Mouse (Mus musculus): ENCODE results near the gene Klk1b5. TPM values are rescaled to one million over a fixed set of nuclear protein-coding genes. Genes with fewer than 3 reads are reported as not detected.
"Not testable (repeated sequence)": the region's sequence is repeated elsewhere in the genome, so short reads cannot be mapped to it uniquely, and the experiment has no call there.

Klk1b5 gene
- total RNA-seq (2021) = not detected
- long read RNA-seq, experiment 1 = 0 reads
- long read RNA-seq, experiment 2 = 0 reads

- intact Hi-C loops (cut with DNase I) = no loop called here
Measured at GRCm38 (mm10) chr7:44215645-44216044, at the start of gene Klk1b5. TSS of gene Klk1b5 (plus strand) at chr7:44215945.

GRCm38 (mm10) chr7:44179299-44180045, 36.3 kb upstream of the Klk1b5 start:
- intact Hi-C loops (cut with DNase I) = no loop called here
- no peak for DNase-seq (ENCODE audit: low spot score in 2 of 2)

More at GRCm38 (mm10) chr7:44215645-44216044, at the start of gene Klk1b5:
- no peak for DNase-seq (ENCODE audit: low spot score in 2 of 2)

- DNase-seq (ENCODE audit: low spot score in 2 of 2); intact Hi-C loops (cut with DNase I): not testable (repeated sequence)
Measured at GRCm38 (mm10) chr7:44186516-44186915, 29.2 kb upstream of the Klk1b5 start.

GRCm38 (mm10) chr7:44187936-44188335, 27.8 kb upstream of the Klk1b5 start, which contains the start of gene Klk1b24:
TSS of gene Klk1b24 (plus strand) at chr7:44188236.
- intact Hi-C loops (cut with DNase I); DNase-seq (ENCODE audit: low spot score in 2 of 2): not testable (repeated sequence)

GRCm38 (mm10) chr7:44193466-44193865, 22.3 kb upstream of the Klk1b5 start:
- DNase-seq (ENCODE audit: low spot score in 2 of 2); intact Hi-C loops (cut with DNase I): not testable (repeated sequence)

GRCm38 (mm10) chr7:44197891-44198290, 17.9 kb upstream of the Klk1b5 start, which contains the start of gene Klk1b3:
TSS of gene Klk1b3 (plus strand) at chr7:44198191.
- intact Hi-C loops (cut with DNase I) = no loop called here
- DNase-seq (ENCODE audit: low spot score in 2 of 2) = no peak

- DNase-seq (ENCODE audit: low spot score in 2 of 2); intact Hi-C loops (cut with DNase I): not testable (repeated sequence)
Measured at GRCm38 (mm10) chr7:44207135-44207534, 8.6 kb upstream of the Klk1b5 start, which contains the start of gene Klk1b4. TSS of gene Klk1b4 (plus strand) at chr7:44207435.

- no peak for DNase-seq (ENCODE audit: low spot score in 2 of 2)
- intact Hi-C loops (cut with DNase I) = no loop called here
Measured at GRCm38 (mm10) chr7:44208307-44208706, 7.4 kb upstream of the Klk1b5 start.

GRCm38 (mm10) chr7:44221601-44222000, 5.9 kb downstream of the Klk1b5 start:
- DNase-seq (ENCODE audit: low spot score in 2 of 2); intact Hi-C loops (cut with DNase I): not testable (repeated sequence)

GRCm38 (mm10) chr7:44222335-44222734, 6.6 kb downstream of the Klk1b5 start:
- DNase-seq (ENCODE audit: low spot score in 2 of 2); intact Hi-C loops (cut with DNase I): not testable (repeated sequence)

GRCm38 (mm10) chr7:44225076-44225475, 9.3 kb downstream of the Klk1b5 start, which contains the start of gene Klk1:
TSS of gene Klk1 (plus strand) at chr7:44225360.
- intact Hi-C loops (cut with DNase I) = no loop called here
- DNase-seq (ENCODE audit: low spot score in 2 of 2) = no peak

GRCm38 (mm10) chr7:44235909-44236308, 20.2 kb downstream of the Klk1b5 start, which contains the start of gene Gm36864:
TSS of gene Gm36864 (plus strand) at chr7:44236177.
- intact Hi-C loops (cut with DNase I) = no loop called here
- DNase-seq (ENCODE audit: low spot score in 2 of 2) = no peak

GRCm38 (mm10) chr7:44239913-44240312, 24.2 kb downstream of the Klk1b5 start:
- no peak for DNase-seq (ENCODE audit: low spot score in 2 of 2)
- intact Hi-C loops (cut with DNase I) = no loop called here

GRCm38 (mm10) chr7:44240712-44241111, 25.0 kb downstream of the Klk1b5 start:
- DNase-seq (ENCODE audit: low spot score in 2 of 2) = no peak
- intact Hi-C loops (cut with DNase I) = no loop called here

- DNase-seq (ENCODE audit: low spot score in 2 of 2) = no peak
- intact Hi-C loops (cut with DNase I) = no loop called here
Measured at GRCm38 (mm10) chr7:44241163-44241562, 25.4 kb downstream of the Klk1b5 start.

- DNase-seq (ENCODE audit: low spot score in 2 of 2) = no peak
- intact Hi-C loops (cut with DNase I) = no loop called here
Measured at GRCm38 (mm10) chr7:44244080-44244479, 28.3 kb downstream of the Klk1b5 start.

GRCm38 (mm10) chr7:44246055-44246983, 30.6 kb downstream of the Klk1b5 start, which contains the start of the genes 1700028J19Rik and 2410002F23Rik:
TSS of gene 1700028J19Rik (minus strand) at chr7:44246695.
TSS of gene 2410002F23Rik (plus strand) at chr7:44246722.
- intact Hi-C loops (cut with DNase I) = no loop called here
- DNase-seq (ENCODE audit: low spot score in 2 of 2) = peak; percentile 90 to 92

GRCm38 (mm10) chr7:44246984-44247470, 31.3 kb downstream of the Klk1b5 start:
- intact Hi-C loops (cut with DNase I) = no loop called here

GRCm38 (mm10) chr7:44247971-44248370, 32.2 kb downstream of the Klk1b5 start:
- intact Hi-C loops (cut with DNase I) = no loop called here

More at GRCm38 (mm10) chr7:44246984-44247470, 31.3 kb downstream of the Klk1b5 start:
- DNase-seq (ENCODE audit: low spot score in 2 of 2) = peak in 1 of 2 experiments; percentile 70

More at GRCm38 (mm10) chr7:44247971-44248370, 32.2 kb downstream of the Klk1b5 start:
- no peak for DNase-seq (ENCODE audit: low spot score in 2 of 2)
